Mouse (Mus musculus) A20 (cell line): Measurements from ENCODE around the gene Pik3cb.

ENCODE experiments used
- DNase-seq: peaks from one replicate; pipeline ENCODE4 v3.0.0-alpha.2; 2011; ENCODE audit warnings: low read depth, low spot score

Gene Pik3cb

GRCm38 (mm10) chr9:99140063-99140882 is at the start of gene Pik3cb:
Pik3cb (minus strand) TSS chr9:99140621.
- DNase-seq, result peak; percentile 96

- DNase-seq, result no peak
These were observed 42.7 kb upstream of the Pik3cb start for GRCm38 (mm10) chr9:99183043-99183670.

DNA sequence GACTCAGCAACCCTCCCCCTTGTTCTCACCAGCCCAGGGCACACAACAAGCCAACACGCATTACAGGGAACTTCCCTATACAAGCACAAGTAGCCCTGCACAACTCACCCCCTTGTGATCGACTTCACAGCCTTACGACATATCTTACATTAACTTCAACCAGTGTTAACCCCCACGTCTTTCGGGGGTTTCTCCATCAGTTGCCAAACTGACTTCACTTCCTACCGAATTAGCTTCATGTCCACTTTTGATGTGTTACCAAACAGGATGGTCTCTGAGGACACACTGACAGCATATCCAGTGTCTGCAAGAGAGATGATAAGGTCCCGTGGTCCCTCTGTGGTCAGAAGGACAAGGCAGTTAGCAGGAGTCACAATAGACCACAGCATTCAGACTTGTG is 41.7 kb upstream of the Pik3cb start:
- no peak for DNase-seq

DNA sequence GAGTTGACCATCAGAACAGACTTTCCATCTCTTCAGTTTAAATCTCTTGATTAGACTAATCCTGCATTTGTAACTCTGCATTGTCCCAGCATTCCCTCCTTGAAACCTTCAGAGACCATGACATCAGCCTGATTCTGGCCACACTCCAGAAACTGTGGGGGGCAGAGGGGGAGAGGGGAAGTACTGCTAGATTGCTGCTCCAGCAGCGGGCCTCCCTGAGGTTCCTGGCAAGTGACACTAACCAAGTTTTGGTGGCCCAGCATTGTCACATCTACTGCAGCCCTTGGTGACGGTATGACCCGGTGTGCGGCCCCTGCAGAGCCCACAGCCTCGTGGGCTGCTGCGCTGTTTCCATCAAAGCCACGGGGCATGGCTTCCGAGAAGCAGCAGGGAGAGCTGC is 39.9 kb upstream of the Pik3cb start:
- DNase-seq, result no peak

GRCm38 (mm10) chr9:99178736-99179135 is 38.3 kb upstream of the Pik3cb start:
- no peak for DNase-seq

DNA sequence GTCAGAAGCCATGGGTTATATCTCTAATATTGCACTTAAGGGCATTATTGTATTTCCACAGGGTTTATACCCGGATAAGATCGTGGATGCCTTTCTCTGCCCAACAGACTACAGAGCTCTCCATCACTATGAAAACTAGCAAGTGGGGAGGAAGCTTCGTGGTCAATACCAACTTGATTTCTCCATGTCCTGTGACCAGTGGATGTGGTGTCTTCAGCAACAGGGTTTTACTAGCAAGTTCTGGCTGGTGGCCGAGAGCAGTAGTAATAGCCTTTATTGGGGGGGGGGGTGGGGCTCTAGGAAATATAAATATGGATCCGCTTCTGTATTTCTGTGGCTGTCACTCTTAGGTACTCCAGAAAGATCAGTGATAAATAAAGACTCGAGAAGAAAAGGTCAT is 35.4 kb upstream of the Pik3cb start:
- no peak for DNase-seq

- DNase-seq, result no peak
These were observed 32.4 kb upstream of the Pik3cb start for GRCm38 (mm10) chr9:99172811-99173210.

DNA sequence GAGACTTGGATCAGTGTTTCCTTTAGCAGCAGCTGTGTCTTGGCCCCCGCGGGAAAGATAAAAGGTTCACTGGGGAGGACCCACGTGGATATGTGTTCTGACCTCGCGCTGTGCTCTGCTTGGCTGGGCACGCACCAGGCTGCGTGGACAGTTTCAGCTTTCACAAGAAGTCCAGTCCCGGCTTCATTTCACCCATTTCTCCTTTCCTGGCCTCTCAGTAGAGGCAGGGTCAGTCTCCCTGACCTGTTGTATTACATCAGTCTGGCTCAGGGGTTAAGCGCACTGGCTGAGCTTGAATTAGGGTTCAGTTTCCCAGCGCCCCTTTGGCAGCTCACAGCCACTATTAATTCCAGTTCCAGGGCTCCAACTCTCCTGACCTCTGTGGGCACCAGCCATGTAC is 30.8 kb upstream of the Pik3cb start:
- DNase-seq, result no peak

DNA sequence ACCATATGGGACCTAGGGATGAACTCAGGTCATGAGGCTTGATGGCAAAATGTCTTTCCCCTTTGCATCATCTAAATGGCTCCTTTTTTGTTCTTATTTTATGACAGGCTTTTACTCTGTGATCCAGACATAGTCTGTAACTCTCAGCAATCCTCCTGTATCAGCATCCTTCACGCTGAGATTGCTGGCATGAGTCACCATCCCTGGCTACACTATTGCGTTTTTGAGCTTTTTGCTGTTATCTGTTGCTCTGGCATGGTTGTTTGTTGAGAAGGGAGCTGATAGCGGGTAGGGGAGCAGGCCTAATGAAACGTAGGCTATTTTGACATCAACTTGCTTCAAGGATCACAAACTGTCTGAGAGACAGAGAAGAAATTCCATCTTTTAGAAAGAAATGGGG is 28.6 kb upstream of the Pik3cb start:
- DNase-seq, result no peak

DNA sequence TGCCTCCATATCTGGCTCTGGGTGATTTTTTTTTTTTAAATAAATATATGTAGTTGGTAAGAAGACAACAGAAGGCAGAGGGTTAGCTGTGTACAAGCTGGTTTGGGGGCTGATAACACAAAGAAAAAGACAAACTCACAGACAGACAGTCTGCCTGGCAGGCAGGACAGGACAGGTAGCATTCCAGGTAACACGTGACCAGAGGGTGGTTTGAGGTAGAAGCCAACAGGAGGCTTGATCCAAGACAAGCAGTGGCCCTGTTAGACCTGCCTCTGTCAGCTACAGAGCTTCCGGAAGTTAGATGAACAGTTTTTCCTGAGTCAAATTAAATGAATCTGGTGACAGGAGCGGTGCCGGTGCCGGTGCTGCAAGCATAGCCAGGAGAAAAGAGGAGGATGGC is 26.5 kb upstream of the Pik3cb start:
- no peak for DNase-seq

- no peak for DNase-seq
These were observed 25.5 kb upstream of the Pik3cb start for GRCm38 (mm10) chr9:99165956-99166355.

GRCm38 (mm10) chr9:99164664-99165226 is 24.3 kb upstream of the Pik3cb start:
- DNase-seq, result peak; percentile 71

DNA sequence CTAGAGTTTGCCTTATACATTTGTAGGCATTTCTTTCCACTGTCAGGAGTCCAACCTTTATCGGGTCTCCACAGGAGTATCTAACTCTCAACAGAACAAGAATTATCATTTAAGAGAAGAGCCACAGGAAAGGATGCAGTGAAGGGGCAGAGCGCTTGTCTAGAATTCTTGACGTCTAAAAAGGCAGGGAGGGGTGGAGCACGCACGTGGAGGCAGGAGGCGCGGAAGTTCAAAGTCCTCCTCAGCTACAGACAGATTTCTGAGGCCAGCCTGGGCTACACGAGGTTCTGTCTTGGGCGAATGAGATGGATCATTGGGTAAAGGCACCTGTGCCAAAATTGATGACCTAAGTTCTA is 23.7 kb upstream of the Pik3cb start:
- DNase-seq, result no peak

DNA sequence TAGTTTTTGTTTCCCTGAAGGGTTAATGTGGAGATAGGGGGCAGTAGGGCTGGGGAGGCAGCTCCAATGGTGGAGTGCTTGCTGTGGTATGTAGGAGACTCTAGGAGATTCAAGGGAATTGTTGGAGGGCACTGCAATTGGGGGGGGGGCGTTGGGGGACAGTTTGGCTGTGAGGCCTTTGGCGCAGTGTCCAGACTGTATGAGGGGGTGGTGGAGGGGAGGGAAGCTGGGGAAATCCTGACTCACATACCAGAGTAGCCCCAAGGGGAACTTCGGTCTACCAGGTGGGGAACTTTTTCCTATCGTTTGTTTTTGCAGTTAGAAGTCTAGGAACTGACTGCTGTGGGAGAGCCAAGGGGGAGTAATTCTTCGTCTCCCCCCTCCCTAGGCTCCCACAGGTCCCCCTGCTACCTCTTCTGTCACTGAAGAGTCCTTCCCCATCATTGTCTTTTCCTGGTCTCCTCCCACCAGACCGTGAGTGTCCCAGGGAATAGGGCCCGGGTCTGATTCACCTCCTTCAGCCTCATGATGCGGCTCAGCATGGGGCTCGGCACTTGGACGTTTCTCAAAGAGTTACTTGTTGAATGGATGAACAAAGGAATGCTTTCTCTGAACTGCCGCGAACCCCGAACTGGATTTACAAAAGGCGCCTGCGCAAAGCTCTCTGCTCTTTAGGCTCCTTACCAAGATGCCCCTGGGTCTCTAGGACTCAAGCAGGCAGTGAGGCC is 23.2 kb upstream of the Pik3cb start:
- DNase-seq, result no peak

GRCm38 (mm10) chr9:99162839-99163238 is 22.4 kb upstream of the Pik3cb start:
- peak; percentile 20 for DNase-seq

DNA sequence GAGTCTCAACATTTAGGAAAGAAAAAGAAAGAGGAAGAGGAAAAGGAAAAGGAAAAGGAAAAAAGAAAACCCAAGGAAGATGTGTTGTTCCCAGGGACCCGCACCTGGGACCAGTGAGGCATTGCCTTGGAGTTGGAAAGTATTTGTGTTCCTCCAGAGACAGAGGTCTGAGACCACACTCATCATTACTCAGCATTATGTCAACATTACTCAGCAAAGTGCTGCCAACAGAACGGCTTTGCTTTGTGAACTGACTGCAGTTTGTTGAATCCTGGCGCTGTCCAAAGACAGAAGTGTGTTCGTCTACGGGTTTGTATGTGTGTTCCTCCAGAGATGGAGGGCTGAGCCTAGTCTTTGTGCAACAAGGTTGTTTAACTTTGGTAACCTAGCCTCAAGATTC is 20.4 kb upstream of the Pik3cb start:
- no peak for DNase-seq

DNA sequence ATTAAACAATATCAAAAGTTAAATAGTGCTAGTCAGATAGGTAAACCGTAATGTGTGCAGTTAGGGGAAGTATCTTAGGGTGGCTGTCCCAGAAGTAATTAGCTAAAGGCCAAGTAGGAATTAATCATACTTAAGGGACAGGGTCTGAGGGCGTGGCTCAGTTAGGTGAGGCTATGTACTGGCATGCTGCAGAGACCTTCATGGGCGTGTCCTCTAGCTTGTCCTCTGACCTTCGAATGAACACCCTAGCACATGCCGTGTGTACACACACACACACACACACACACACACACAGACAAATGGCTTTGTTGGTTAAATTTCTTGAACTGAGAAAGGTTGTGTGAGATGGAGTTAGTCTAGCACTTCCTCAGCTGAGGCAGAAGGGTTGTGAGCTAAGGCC is 19.5 kb upstream of the Pik3cb start:
- DNase-seq, result no peak

- no peak for DNase-seq
These were observed 18.3 kb upstream of the Pik3cb start for GRCm38 (mm10) chr9:99158708-99159107.

GRCm38 (mm10) chr9:99158203-99158632 is 17.8 kb upstream of the Pik3cb start:
- no peak for DNase-seq

GRCm38 (mm10) chr9:99153655-99154054 is 13.2 kb upstream of the Pik3cb start:
- DNase-seq, result no peak

- no peak for DNase-seq
These were observed 12.5 kb upstream of the Pik3cb start for GRCm38 (mm10) chr9:99152699-99153490.
